15 mouse cellular contexts compared by ENCODE assay signal in the genomic region with DNA sequence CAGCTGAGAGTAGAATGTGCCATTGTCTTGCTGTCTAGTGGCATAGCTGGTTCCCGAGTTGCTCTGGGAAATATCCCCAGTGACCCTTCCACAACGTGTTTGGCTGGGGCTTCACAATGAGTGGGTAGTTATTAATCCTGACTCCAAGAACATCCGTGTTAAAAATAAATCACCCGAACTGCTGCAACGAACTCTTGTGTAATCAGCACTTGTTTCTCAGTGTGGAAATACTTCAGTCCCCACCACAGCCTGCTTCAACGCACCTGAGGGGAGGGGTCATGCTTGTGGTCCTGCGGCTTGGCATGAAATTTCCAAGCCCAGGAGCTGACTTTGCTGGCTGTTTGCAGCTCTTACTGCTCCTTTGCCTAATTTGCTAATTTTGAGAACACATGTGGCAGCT. TPM values are rescaled to one million over a fixed set of nuclear protein-coding genes. Genes with fewer than 3 reads are reported as not detected.
"Had no signal": no experiment of that assay in that cellular context is flagged by ENCODE, and none has a peak within 500 bp of the region (broad histone marks: within the 10 kb centered on the region; RNA-seq: fewer than 3 reads in every experiment).

No protein-coding gene starts in this region.

- ATAC-seq: intestine, embryonic 16.5 days; liver, embryonic 12.5 days; midbrain, embryonic 15.5 days had no signal

- DNase-seq: kidney, adult 18-20 months; kidney, postnatal 14 days; layer of hippocampus, adult 9-11 months; liver; lung, embryonic 14.5 days; retina, postnatal 1 day; right cerebral cortex, postnatal 25 days; spleen, adult 18-20 months; thymus, adult 2 months; thymus, postnatal 14 days; thymus, postnatal 4 days had no signal

RNA-seq across cellular contexts. Expression of gene Shank2, which starts 35.1 kb away (rescaled TPM):
- polyA plus RNA-seq: macrophage had no signal
